Mouse (Mus musculus) monocyte, adult 2 months (primary cell): ENCODE data around the gene Spr.
"Not testable (repeated sequence)": the region's sequence is repeated elsewhere in the genome, so short reads cannot be mapped to it uniquely, and the experiment has no call there.

Experiments used
- DNase-seq, 2 experiments: peaks; one replicate each; pipeline ENCODE4 v3.0.0; 2022; ENCODE audit warnings: low spot score in 2 of 2, low read depth in 1 of 2

Spr gene

GRCm38 (mm10) chr6:85132794-85133193 lies 4.8 kb downstream of the Spr start:
- not testable (repeated sequence) for DNase-seq

GRCm38 (mm10) chr6:85132237-85132636 lies 5.3 kb downstream of the Spr start:
- DNase-seq: not testable (repeated sequence)

- no peak for DNase-seq
Measured at GRCm38 (mm10) chr6:85131673-85132072, 5.9 kb downstream of the Spr start.

- DNase-seq: not testable (repeated sequence)
Measured at GRCm38 (mm10) chr6:85117545-85118511, 19.7 kb downstream of the Spr start.

GRCm38 (mm10) chr6:85105033-85105615 lies 32.4 kb downstream of the Spr start:
- DNase-seq: no peak

GRCm38 (mm10) chr6:85103321-85103720 lies 34.2 kb downstream of the Spr start:
- no peak for DNase-seq

GRCm38 (mm10) chr6:85096441-85096840 lies 41.1 kb downstream of the Spr start:
- DNase-seq: no peak

GRCm38 (mm10) chr6:85087425-85087824 lies 50.1 kb downstream of the Spr start:
- DNase-seq: no peak

GRCm38 (mm10) chr6:85086645-85087044 lies 50.9 kb downstream of the Spr start:
- DNase-seq: no peak
